Mouse (Mus musculus) E14TG2a.4 (cell line): ENCODE results near the gene Brd9.
"Not testable (repeated sequence)": the region's sequence is repeated elsewhere in the genome, so short reads cannot be mapped to it uniquely, and the experiment has no call there.

Experiments used
- CTCF ChIP-seq: conservative IDR thresholded peaks from 2 replicates; pipeline ENCODE4 v1.5.1; 2014; ENCODE audit warnings: low read length
- NANOG ChIP-seq: IDR thresholded peaks from 2 replicates; pipeline ENCODE4 v1.6.1; 2014; ENCODE audit warnings: borderline replicate concordance, low read length, mixed read lengths

DNA sequence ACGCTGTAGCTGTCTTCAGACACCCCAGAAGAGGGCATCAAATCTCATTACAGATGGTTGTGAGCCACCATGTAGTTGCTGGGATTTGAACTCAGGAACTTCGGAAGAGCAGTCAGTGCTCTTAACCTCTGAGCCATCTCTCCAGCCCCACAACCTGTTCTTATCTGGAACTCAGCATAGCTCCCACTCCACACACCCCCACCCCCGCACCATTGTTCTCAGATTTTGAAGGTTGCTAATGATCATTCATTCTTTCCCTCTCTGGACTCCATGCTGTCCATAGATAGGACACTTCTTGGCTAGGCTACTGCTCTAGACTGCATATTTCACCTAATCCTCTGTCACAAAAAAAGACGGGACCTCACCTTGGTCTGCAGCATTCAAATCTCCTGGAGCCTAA is 69.3 kb downstream of the Brd9 start:
- not testable (repeated sequence) for TF ChIP-seq CTCF, NANOG
